Mouse (Mus musculus) cerebellum, adult 8-10 months (tissue): Measurements from ENCODE around the gene Calhm3.
A peak's percentile ranks its signal among the peaks of the same experiment; 100 is the strongest.
"Not testable (repeated sequence)": the region's sequence is repeated elsewhere in the genome, so short reads cannot be mapped to it uniquely, and the experiment has no call there.

Source experiments
- DNase-seq: peaks from one replicate; pipeline ENCODE4 v3.0.0; 2022

Gene Calhm3

GRCm38 (mm10) chr19:47167617-47168214, 10.2 kb upstream of the Calhm3 start:
- no peak for DNase-seq

- no peak for DNase-seq
Measured at GRCm38 (mm10) chr19:47166758-47167157, 9.2 kb upstream of the Calhm3 start.

- no peak for DNase-seq
Measured at GRCm38 (mm10) chr19:47163176-47163744, 5.7 kb upstream of the Calhm3 start.

DNA sequence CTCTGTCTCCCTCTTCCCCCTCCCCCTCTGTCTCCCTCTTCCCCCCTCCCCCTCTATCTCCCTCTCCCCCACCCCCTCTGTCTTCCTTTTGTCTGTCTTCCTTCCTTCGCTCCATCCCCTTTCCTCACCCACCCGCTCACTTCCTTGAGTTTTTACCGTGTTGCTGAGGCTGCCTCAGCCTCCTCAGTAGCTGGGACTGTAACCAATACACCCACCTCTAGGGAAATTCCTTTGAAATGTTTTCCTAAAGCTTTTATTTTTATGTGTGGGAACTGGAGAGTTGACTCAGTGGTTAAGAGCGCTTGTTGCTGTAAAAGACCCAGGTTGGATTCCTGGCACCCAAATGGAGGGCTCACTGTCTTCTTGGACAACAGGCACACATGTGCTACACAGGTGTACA, 4.1 kb upstream of the Calhm3 start:
- no peak for DNase-seq

GRCm38 (mm10) chr19:47153767-47154166, 3.8 kb downstream of the Calhm3 start:
- no peak for DNase-seq

DNA sequence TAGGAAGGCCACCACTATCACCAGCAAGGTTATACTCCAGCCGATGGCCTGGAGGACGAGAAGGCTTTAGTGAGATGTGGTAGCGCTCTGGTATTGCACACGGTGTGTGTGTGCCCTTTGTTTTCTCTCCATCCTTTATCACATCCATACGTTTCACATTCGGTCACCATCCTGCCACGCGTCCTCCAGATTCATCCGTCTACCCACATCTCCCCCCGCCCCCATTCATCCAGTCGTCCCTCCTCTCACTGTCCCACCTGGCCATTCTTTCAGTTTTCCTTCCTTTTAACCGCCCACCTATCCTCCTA, 5.5 kb downstream of the Calhm3 start:
- no peak for DNase-seq

DNA sequence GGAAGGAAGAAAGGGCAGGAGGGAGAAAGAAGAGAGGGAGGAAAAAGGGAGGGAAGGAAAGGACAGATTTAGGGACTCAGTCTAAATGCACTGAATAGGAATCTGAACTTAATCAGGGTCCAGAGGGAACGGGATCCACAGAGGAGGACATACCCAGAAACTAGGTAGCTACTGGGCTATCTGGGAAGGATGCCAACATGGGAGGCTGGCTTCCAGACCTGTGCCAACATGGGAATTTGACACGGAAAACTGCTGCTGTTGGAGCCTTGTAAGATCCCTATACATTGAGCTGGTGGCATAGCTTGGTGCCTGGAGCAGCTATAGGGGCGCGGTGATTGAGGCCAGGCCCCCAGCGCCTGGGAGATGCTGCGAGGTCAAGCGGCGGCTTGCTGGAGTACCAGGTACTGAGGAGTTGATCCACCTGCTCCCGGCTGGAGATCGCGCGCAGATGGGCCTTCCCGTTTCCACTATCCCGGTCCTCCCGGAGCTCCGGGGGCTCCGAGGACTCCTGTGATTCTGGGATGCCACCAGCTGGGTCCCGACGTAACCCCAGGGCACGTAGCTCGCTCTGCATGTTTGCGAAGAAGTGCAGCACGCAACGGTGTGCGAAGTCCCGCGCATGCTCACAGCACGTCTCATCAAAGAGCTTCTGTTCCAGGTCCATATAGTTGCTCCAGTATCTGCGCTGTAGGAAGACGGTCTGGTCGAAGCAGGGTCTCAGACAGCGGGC, 6.1 kb downstream of the Calhm3 start:
- DNase-seq: peak; percentile 41

DNA sequence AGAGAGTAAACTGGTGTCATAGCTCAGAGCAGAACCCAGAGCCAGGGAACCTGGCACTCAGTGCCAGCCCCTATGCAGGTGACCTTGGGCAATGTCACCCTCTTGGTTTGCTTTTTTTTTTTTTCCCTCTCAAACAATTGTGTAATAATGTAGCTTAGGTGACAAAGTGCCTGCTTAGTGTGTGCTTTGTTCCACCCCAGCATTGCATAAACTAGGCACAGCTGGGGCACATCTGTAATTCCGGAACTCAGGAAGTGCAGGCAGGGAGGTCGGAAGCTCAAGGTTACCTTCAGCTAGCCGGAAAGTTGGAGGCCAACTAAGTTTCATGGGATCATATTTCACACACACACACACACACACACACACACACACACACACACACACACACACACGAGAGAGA, 7.7 kb downstream of the Calhm3 start:
- DNase-seq: no peak

- no peak for DNase-seq
Measured at GRCm38 (mm10) chr19:47148267-47148847, 9.2 kb downstream of the Calhm3 start.

DNA sequence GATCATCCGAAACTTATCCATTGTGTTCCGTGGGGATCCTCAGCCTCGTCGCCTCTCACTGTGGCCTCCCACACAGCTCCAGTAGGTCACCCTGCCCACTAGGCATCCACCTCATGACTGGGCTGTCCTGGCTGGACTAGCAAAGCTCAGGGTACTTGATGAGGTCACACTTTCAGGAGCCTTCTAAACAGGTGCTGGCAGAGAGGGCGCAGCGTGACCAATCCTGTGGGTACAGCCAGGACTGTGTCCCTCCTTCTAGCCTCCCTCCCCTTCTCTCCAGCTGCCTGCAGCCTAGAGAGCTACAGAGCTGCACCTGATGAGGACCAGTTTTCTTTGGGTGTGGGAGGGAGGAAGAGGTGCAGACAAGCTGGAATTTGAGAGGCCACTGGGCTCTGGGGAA, 13.4 kb downstream of the Calhm3 start, which contains the start of gene Calhm1:
Gene Calhm1, minus strand, starts transcription at position 101 of the 400 bp plus-strand sequence.
- no peak for DNase-seq

GRCm38 (mm10) chr19:47142438-47142837, 15.1 kb downstream of the Calhm3 start:
- no peak for DNase-seq

DNA sequence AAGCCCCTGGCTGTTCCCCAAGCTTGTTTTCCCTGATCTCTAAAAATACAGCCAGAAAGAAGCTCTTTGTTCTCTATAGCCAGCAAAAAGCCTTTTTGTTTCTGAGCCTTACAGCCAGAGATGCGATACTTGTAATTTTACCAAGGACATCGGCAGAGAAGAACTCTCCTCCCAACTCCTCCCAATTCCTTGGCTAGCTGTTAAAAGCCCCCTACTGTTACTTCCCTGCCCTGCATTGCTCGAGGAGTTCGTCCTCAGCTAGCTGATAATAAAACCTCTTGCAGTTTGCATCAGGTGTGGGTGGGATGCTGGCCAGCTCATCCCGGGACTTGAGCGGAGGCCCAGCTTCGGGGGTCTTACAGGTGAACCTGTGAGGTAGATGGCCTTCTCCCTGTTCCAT, 18.0 kb downstream of the Calhm3 start:
- not testable (repeated sequence) for DNase-seq

GRCm38 (mm10) chr19:47137771-47138421, 19.7 kb downstream of the Calhm3 start, which contains the start of gene Calhm2:
Calhm2 (minus strand) TSS chr19:47138294.
- DNase-seq: no peak

DNA sequence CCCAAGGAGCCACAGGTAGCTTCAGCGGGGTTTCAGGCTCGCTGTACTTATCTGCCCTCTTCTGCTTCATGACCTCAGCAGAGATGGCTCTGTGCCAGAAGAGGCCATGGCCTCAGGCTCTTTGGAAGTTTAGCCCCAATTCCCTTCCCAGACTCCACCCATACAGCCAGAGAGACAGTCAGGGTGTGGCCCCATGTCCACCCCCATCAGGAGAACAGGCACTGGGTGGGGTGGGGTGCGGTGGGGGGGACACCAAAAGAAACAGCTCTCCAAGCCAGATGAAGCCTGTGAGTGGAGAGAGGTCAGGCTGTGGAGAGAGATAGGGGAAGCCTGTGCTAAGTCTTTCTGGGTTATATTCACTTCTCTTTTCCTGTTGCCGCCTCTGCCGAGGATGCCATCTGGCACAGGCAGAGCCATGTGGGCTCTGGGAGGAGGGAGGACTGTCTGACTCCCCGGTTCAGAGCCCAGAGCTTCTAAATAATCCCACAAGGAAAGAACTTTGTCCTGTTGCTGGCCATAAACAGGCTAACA, 20.4 kb downstream of the Calhm3 start:
- peak; percentile 24 for DNase-seq

DNA sequence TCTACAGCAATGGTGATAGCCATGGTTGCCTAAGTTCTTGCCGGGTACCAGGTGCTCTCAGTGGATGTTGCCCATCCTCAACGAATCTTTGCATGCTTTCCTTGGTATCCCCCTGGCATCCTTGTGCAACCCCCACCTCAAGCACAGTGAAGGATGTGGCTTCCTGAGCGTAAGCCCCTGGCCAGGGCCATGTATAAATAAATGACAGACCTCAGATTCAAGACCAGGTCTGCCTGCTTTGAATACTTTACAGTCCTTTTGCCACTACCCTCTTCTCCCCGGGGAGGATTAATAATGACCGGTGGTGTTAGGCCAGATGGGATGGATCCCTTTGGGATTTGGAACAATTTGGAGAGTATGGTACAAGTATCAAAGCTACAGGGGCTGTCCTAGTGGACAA, 21.4 kb downstream of the Calhm3 start:
- no peak for DNase-seq

DNA sequence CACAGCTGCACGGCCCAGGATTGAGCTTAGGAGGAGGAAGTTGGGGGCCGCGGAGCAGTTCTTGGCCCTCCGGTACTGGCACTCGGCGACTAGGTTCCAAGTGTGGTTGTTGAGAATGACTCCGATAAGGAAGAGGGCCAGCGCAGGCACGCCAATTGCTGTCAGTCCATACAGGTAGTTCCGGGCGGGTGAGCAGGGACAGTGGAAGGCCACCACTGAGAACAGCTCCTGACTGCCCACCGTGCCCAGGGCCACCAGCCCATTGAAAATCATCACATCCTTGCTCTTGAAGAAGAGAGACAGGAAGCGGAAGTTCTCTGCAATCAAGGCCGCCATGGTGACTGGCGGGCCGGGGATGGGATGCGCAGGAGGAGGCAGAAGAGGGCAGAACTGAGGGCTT, 22.0 kb downstream of the Calhm3 start:
- no peak for DNase-seq

DNA sequence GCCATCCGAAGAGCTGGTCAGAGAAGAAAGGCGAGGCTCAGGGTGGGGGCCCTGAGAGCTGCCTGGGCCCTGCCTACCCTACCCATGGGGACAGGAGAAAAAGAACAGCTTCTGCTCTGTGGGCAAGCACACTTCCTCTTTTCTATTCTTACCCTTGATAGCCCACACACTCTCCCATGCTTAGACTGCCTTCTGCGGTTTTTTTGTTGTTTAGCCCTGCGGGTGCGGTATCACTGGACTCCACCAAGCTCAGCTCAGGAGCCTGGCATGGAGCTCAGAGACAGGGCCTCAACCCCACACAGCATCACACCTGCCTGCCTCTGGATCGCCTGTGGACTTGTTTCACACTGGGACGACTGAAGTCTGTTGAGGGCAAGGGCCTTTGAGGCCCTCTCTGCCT, 24.4 kb downstream of the Calhm3 start:
- DNase-seq: no peak

GRCm38 (mm10) chr19:47130551-47131125, 26.9 kb downstream of the Calhm3 start:
- DNase-seq: no peak

- no peak for DNase-seq
Measured at GRCm38 (mm10) chr19:47128835-47129234, 28.7 kb downstream of the Calhm3 start.

DNA sequence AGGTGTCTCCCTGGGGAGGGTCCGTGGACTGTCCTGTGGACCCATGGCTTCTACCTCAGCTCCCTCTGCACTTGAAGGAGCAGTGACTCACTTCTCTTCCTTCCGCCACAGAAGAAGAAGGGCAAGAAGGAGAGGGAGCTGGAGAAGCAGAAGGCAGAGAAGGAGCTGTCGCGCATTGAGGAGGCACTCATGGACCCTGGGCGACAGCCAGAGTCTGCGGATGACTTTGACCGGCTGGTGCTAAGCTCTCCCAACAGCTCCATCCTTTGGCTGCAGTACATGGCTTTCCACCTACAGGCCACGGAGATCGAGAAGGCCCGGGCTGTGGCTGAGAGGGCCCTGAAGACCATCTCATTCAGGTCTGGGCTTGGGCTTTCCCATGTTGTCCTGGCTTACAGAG, 29.4 kb downstream of the Calhm3 start:
- no peak for DNase-seq

- no peak for DNase-seq
Measured at GRCm38 (mm10) chr19:47122802-47123201, 34.8 kb downstream of the Calhm3 start.

DNA sequence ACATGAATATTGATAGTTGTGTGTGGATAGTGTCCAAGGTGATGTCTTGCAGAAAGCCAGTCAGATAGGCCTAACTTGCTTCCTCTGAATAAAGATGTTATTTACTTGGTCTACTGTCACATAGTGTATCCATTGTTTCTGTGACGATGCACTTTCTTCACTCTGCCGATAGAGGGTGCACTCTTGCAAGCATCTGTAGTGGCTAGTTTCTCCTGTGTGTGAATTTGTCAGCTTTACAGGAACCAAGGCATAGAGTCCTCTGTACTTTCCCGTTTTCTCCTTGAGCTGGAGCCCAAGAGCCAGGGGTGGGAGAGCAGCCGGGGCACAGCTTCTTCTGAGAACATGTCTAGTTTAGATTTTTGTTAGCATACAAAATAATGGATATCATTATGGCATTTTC, 36.5 kb downstream of the Calhm3 start:
- no peak for DNase-seq

- DNase-seq: no peak
Measured at GRCm38 (mm10) chr19:47118634-47119033, 38.9 kb downstream of the Calhm3 start.
